Mouse (Mus musculus) hindbrain, postnatal 0 days (tissue): ENCODE data around the gene Tmeff1. TPM values are rescaled to one million over a fixed set of nuclear protein-coding genes. Genes with fewer than 3 reads are reported as not detected.

Experiments
- ATAC-seq: fragments of 200-750 bp; cut with Nextera tagmentation; 2 replicates; pipeline ENCODE4 v1.8.0; 2017; ENCODE audit warnings: mild to moderate bottlenecking, moderate TSS enrichment, moderate library complexity
- DNase-seq: peaks from one replicate; pipeline ENCODE4 v3.0.0-alpha.2; 2015; ENCODE audit warnings: low spot score
- H3K27ac ChIP-seq: fragments of 300-500 bp; sonication (generic); 2 replicates; pipeline ENCODE4 v1.5.1; 2014; ENCODE audit warnings: mild to moderate bottlenecking
- H3K27me3 ChIP-seq: fragments of 300-500 bp; sonication (generic); 2 replicates; pipeline ENCODE4 v1.6.1; 2014; ENCODE audit warnings: low read length, mixed read lengths; ENCODE audit not compliant: insufficient read depth
- H3K36me3 ChIP-seq: fragments of 300-500 bp; sonication (generic); 2 replicates; pipeline ENCODE4 v1.6.1; 2014; ENCODE audit warnings: low read length, mixed read lengths; ENCODE audit not compliant: insufficient read depth
- H3K4me1 ChIP-seq: fragments of 300-500 bp; sonication (generic); 2 replicates; pipeline ENCODE4 v1.6.1; 2014; ENCODE audit warnings: antibody characterized with exemption, low read length, mixed read lengths; ENCODE audit not compliant: insufficient read depth
- H3K4me2 ChIP-seq: fragments of 300-500 bp; sonication (generic); 2 replicates; pipeline ENCODE4 v1.6.1; 2014; ENCODE audit warnings: low read depth, mild to moderate bottlenecking, low read length, moderate library complexity, mixed read lengths
- H3K4me3 ChIP-seq: fragments of 300-500 bp; sonication (generic); 2 replicates; pipeline ENCODE4 v1.5.1; 2014; ENCODE audit warnings: low read length
- H3K9ac ChIP-seq: fragments of 300-500 bp; sonication (generic); replicated peaks from 2 replicates; pipeline ENCODE4 v1.6.1; 2014; ENCODE audit warnings: mild to moderate bottlenecking, low read length, moderate library complexity, mixed read lengths
- H3K9me3 ChIP-seq: fragments of 300-500 bp; sonication (generic); 2 replicates; pipeline ENCODE4 v1.6.1; 2016; ENCODE audit warnings: low read length, mixed read lengths
- CTCF ChIP-seq: IDR thresholded peaks from 2 replicates; pipeline ENCODE4 v1.5.1; 2016; ENCODE audit warnings: antibody characterized with exemption, control low read depth, low read depth
- WGBS: fragments of 180-500 bp; shearing (Covaris S2); extraction: QIAGEN DNeasy Blood & Tissue Kit; methylation state at CpG from one replicate; pipeline ENCODE4 v1.1.7; 2014; 5-methylcytosine and 5-hydroxymethylcytosine counted together
- polyA plus RNA-seq: library from polyadenylated mRNA; unstranded; fragments of >200 nt; fragmentation: Nextera tagmentation; extraction: Ambion mirVana; gene quantifications from 2 replicates; pipeline ENCODE4 v1.2.1, GENCODE M21; 2015
- total RNA-seq: library from RNA; depleted of rRNA; stranded (reverse); fragments of >200 nt; gene quantifications from 2 replicates; pipeline ENCODE4 v1.2.3, GENCODE M21; 2014

Tmeff1 gene
- total and polyA plus RNA-seq, 2 experiments from 2014 or later = 193 to 195 TPM

DNA sequence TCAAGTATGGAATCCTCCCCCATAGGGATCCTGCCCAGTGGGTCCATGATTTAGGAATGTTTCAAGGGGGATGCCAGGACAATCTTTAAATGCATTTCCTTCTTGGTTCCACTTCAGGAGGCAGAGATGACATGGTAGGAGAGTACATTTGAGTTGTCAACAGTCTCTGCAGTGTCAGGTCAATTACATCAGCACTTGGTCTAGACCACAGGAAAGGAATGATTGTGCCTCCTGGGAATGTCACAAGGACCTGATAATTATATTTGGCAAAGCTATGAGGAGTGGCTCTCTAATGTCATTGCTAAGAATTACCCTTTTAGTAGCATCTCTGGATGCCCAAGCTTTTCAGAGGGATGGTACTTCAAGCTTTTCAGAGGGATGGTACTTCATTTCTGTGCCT, 20.0 kb upstream of the Tmeff1 start:
- DNase-seq (no peak), ATAC-seq (no peak)
- TF ChIP-seq CTCF = no peak
- H3K27ac ChIP-seq = no peak overlapping the region
- no peak overlapping the region for H3K4me3 ChIP-seq
- H3K27me3 ChIP-seq = no peaks in the 10 kb centered on the region
- peaks cover 9% of the 10 kb centered on the region; the same call in 1 of the 2 replicates for H3K36me3 ChIP-seq
- no peaks in the 10 kb centered on the region for H3K9me3 ChIP-seq
- H3K4me1 ChIP-seq = no peaks in the 10 kb centered on the region
- H3K4me2 ChIP-seq = no peak overlapping the region
- H3K9ac ChIP-seq = no peak overlapping the region

DNA sequence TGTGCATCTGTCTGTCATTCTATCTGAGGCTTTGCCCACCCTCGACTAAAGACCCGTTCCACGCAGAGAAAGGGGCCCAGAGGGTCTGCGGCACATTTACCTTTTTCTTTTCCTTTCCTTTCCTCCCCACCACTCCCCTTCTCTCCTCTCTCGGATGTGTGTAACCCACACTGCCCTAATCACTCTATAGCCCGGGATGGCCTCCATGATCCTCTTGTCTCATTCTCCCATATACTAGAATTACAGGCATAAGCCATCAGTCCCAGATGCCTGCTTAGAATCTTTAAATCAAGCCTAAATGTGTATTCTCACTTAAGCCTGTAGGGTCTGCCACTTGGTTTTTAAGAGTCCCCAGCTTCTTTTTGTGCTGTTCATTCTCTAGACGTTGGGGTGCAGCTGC, 8.6 kb upstream of the Tmeff1 start:
- H3K4me3 ChIP-seq = no peak overlapping the region
- no peak overlapping the region for H3K9ac ChIP-seq
- no peak overlapping the region for H3K4me2 ChIP-seq
- no peak overlapping the region for H3K27ac ChIP-seq
- WGBS = 87% methylated on average over 7 of the region's 7 CpGs
- H3K9me3 ChIP-seq = no peaks in the 10 kb centered on the region
- H3K36me3 ChIP-seq = no peaks in the 10 kb centered on the region
- ATAC-seq (no peak), DNase-seq (no peak)
- TF ChIP-seq CTCF = no peak
- H3K27me3 ChIP-seq = no peaks in the 10 kb centered on the region
- no peaks in the 10 kb centered on the region for H3K4me1 ChIP-seq

DNA sequence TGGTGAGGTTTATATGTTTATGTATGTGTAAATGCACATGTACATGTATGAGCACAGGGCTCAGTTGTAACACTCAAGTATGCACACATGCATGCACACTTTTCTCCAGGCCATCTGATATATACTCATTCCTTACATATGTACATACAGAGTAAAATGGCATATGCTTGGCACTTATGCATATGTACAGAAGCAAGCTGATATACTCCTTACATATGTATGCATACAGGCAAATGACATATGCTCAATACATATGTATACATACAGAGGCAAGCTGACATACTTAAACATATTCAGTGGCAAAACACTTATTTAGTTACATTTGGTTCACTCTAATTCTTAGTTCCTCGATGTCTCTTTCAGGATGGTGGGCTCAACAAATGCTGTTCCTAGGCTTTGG, 7.1 kb upstream of the Tmeff1 start:
- WGBS = 100% methylated on average over 1 of the region's 1 CpGs
- ATAC-seq = no peak
- no peaks in the 10 kb centered on the region for H3K27me3 ChIP-seq
- H3K27ac ChIP-seq = no peak overlapping the region
- no peak overlapping the region for H3K9ac ChIP-seq
- no peaks in the 10 kb centered on the region for H3K36me3 ChIP-seq
- no peaks in the 10 kb centered on the region for H3K4me1 ChIP-seq
- no peak for TF ChIP-seq CTCF
- no peak overlapping the region for H3K4me2 ChIP-seq
- H3K9me3 ChIP-seq = no peaks in the 10 kb centered on the region
- H3K4me3 ChIP-seq = no peak overlapping the region
- DNase-seq = no peak

DNA sequence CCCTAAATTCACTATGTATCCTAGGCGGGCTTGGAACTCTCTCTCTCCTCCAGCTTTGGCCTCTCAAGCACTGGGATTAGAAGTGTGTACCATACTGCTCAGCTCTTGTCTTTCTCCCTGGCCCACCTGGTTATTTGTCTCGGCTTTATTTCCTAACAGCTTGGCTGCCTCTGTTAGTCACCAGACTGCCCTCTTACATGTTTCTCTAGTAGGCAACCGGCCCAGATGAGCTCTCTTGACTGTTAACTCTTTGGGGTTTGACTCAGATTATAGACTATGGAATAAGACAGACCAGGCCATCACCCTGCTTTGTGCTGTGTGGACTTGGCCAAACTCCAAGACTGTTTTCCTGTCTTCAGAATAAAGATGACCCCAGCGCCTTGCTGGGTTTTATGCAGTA, 6.6 kb upstream of the Tmeff1 start:
- WGBS = 49% methylated on average over 4 of the region's 4 CpGs
- no peaks in the 10 kb centered on the region for H3K27me3 ChIP-seq
- H3K36me3 ChIP-seq = no peaks in the 10 kb centered on the region
- no peak overlapping the region for H3K4me2 ChIP-seq
- no peak for ATAC-seq
- no peak overlapping the region for H3K9ac ChIP-seq
- H3K4me3 ChIP-seq = no peak overlapping the region
- DNase-seq = no peak
- no peaks in the 10 kb centered on the region for H3K9me3 ChIP-seq
- TF ChIP-seq CTCF = no peak
- no peaks in the 10 kb centered on the region for H3K4me1 ChIP-seq
- H3K27ac ChIP-seq = no peak overlapping the region

DNA sequence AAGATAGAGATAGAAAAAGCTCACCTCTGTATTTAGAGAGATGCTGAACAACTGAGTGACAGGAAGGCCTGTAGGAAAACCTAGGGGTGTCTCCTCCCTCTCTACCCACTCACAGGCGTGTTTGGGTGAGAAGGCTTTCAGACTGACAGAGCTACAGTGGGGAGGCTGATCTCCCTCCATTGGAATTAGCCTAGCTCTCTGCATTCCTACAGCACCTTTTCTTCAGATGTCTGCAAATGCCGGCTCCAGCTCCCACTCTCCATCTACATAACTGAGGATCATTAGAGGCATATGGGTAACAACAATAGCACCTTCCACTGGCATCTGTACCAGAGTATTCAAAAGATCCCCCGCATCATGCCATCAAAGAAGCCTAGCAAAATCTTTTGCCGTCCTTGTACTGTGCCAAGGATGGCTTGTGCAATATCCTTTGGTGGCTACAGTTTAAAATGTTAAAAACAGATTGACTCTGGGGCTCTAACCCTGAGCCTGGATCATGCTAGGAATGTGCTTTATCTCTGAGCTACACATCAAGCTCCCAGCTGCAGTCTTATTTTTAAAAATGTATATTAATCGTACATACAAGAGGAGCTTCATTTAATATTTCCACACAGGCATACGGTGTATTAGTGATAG, 5.4 kb upstream of the Tmeff1 start:
- no peaks in the 10 kb centered on the region for H3K27me3 ChIP-seq
- 61% methylated on average over 6 of the region's 6 CpGs for WGBS
- no peak overlapping the region for H3K4me3 ChIP-seq
- no peaks in the 10 kb centered on the region for H3K36me3 ChIP-seq
- H3K9ac ChIP-seq = no peak overlapping the region
- H3K9me3 ChIP-seq = no peaks in the 10 kb centered on the region
- DNase-seq (no peak), ATAC-seq (no peak)
- no peaks in the 10 kb centered on the region for H3K4me1 ChIP-seq
- TF ChIP-seq CTCF = no peak
- no peak overlapping the region for H3K27ac ChIP-seq
- H3K4me2 ChIP-seq = no peak overlapping the region

DNA sequence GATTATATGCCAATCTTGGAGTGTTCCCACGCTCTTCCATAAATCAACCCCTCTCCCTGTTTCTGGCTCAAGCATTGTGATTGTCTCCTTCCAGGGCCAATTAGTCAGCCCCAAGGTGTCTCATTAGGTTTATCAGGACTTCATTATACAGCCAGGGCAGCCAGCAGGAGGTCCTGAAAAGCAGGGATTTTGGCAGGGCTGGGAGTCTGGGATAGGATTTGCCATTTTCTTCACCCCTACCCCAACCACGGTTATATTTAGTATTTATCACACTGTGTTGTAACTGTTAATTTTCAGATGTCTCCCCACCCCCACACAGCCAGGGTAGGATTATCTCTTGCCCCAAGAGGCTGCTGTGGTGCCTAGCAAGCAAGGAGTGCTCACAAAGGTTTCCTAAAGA, 3.8 kb upstream of the Tmeff1 start:
- no peaks in the 10 kb centered on the region for H3K4me1 ChIP-seq
- H3K9me3 ChIP-seq = no peaks in the 10 kb centered on the region
- no peak overlapping the region for H3K9ac ChIP-seq
- DNase-seq (no peak), ATAC-seq (no peak)
- H3K4me2 ChIP-seq = no peak overlapping the region
- TF ChIP-seq CTCF = no peak
- no peak overlapping the region for H3K27ac ChIP-seq
- 29% methylated on average over 2 of the region's 2 CpGs for WGBS
- no peaks in the 10 kb centered on the region for H3K27me3 ChIP-seq
- no peaks in the 10 kb centered on the region for H3K36me3 ChIP-seq
- H3K4me3 ChIP-seq = no peak overlapping the region

DNA sequence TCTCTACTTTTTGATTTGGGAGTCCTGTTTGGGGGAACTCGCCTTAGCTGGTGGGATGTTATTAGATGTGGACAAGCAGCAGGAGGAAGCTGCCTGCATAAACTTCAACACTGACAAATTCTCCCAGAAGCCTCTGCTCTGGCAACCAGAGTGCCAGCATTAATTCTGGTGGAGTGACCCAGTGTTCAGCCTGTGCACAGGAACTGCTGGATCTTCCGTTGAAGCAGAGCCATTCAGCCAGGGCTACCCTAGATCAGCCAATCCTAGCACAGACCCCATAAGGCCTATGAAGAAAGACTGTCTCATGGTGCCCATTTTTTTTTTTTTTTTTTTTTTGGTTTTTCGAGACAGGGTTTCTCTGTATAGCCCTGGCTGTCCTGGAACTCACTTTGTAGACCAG, 3.0 kb upstream of the Tmeff1 start:
- H3K4me2 ChIP-seq = no peak overlapping the region
- no peaks in the 10 kb centered on the region for H3K4me1 ChIP-seq
- 48% methylated on average over 2 of the region's 3 CpGs for WGBS
- ATAC-seq = no peak
- no peak for DNase-seq
- H3K27ac ChIP-seq = no peak overlapping the region
- H3K36me3 ChIP-seq = no peaks in the 10 kb centered on the region
- no peaks in the 10 kb centered on the region for H3K9me3 ChIP-seq
- TF ChIP-seq CTCF = no peak
- no peak overlapping the region for H3K4me3 ChIP-seq
- H3K27me3 ChIP-seq = no peaks in the 10 kb centered on the region
- no peak overlapping the region for H3K9ac ChIP-seq
